Mouse (Mus musculus) liver, embryonic 11.5 days (tissue): ENCODE measurements around the gene Lrrc71. TPM values are rescaled to one million over a fixed set of nuclear protein-coding genes. Genes with fewer than 3 reads are reported as not detected.

Experiments
- ATAC-seq: fragments of 200-750 bp; cut with Nextera tagmentation; replicated peaks from 2 replicates; pipeline ENCODE4 v1.8.0; 2017; ENCODE audit warnings: moderate number of reproducible peaks, mild to moderate bottlenecking, moderate TSS enrichment, moderate library complexity; ENCODE audit not compliant: low FRiP score
- DNase-seq: peaks from one replicate; pipeline ENCODE4 v3.0.0-alpha.2; 2017; ENCODE audit warnings: low spot score
- H3K27ac ChIP-seq: fragments of 300-500 bp; sonication (generic); 2 replicates; pipeline ENCODE4 v1.5.1; 2014; ENCODE audit warnings: mild to moderate bottlenecking, low read depth, low read length, control low read depth
- H3K27me3 ChIP-seq: fragments of 300-500 bp; sonication (generic); replicated peaks from 2 replicates; pipeline ENCODE4 v1.6.1; 2014; ENCODE audit warnings: low read length, mixed read lengths; ENCODE audit not compliant: control insufficient read depth, insufficient read depth
- H3K36me3 ChIP-seq: fragments of 300-500 bp; sonication (generic); 2 replicates; pipeline ENCODE4 v1.6.1; 2014; ENCODE audit warnings: mild to moderate bottlenecking, low read length, moderate library complexity, mixed read lengths; ENCODE audit not compliant: control insufficient read depth, insufficient read depth
- H3K4me1 ChIP-seq: fragments of 300-500 bp; sonication (generic); replicated peaks from 2 replicates; pipeline ENCODE4 v1.6.1; 2014; ENCODE audit warnings: low read length, mixed read lengths; ENCODE audit not compliant: control insufficient read depth, insufficient read depth
- H3K4me2 ChIP-seq: fragments of 300-500 bp; sonication (generic); 2 replicates; pipeline ENCODE4 v1.6.1; 2014; ENCODE audit warnings: mild to moderate bottlenecking, control low read depth, moderate library complexity
- H3K4me3 ChIP-seq: fragments of 300-500 bp; sonication (generic); 2 replicates; pipeline ENCODE4 v1.5.1; 2014; ENCODE audit warnings: low read depth, low read length, control low read depth
- H3K9ac ChIP-seq: fragments of 300-500 bp; sonication (generic); 2 replicates; pipeline ENCODE4 v1.6.1; 2014; ENCODE audit warnings: low read depth, low read length, control low read depth
- H3K9me3 ChIP-seq: fragments of 300-500 bp; sonication (generic); 2 replicates; pipeline ENCODE4 v1.6.1; 2016; ENCODE audit warnings: low read length, inconsistent platforms, mixed read lengths; ENCODE audit not compliant: control insufficient read depth
- WGBS: fragments of 180-500 bp; shearing (Covaris S2); extraction: QIAGEN DNeasy Blood & Tissue Kit; methylation state at CpG from one replicate; pipeline ENCODE4 v1.1.7; 2014; 5-methylcytosine and 5-hydroxymethylcytosine counted together
- polyA plus RNA-seq: library from polyadenylated mRNA; unstranded; fragments of >200 nt; fragmentation: Nextera tagmentation; extraction: Ambion mirVana; gene quantifications from 2 replicates; pipeline ENCODE4 v1.2.1, GENCODE M21; 2014

The Lrrc71 gene
- polyA plus RNA-seq, 1 experiment from 2014 or later: 0.23 TPM

DNA sequence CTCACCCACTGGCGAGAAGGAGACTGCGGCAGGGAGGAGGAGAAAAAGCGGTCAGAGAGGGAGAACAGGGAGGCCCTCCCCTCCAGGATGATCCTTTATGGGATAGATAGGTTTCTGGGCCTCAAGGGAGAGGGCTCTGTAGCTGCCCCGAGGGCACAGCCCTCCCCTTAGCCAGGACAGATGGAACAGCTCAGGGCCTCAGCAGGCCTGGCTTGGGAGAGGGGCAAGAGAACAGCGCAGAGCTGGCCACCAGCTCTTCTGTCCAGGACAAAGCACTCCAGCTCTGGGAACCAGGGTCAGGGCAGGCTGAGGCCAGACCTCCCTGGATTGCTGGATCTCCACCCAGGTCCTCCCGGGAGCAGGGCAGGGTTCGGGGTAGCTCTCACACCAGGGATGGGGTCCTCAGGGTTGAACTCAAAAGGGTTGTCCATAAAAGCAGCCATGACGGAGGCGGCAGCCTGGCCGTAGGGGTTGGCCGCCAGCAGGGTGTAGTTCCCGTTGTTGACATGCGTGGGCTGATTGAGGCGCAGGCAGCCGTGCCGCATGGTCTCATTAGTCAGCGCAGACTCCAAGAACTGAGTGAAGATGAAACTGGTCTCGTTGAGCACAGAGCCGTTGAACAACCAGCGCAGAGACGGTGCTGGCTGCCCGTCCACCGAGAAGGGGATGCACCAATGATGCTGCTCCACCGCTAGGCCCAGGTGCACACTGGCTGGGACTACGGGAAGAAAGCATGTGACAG, 35.0 kb upstream of the Lrrc71 start:
- no peaks in the 10 kb centered on the region for H3K36me3 ChIP-seq
- H3K4me2 ChIP-seq: no peak overlapping the region
- no peaks in the 10 kb centered on the region for H3K4me1 ChIP-seq
- no peak overlapping the region for H3K27ac ChIP-seq
- no peak overlapping the region for H3K9ac ChIP-seq
- peaks cover 15% of the 10 kb centered on the region for H3K27me3 ChIP-seq
- no peak for ATAC-seq
- no peak for DNase-seq
- WGBS: 82% methylated on average over 25 of the region's 25 CpGs
- H3K4me3 ChIP-seq: no peak overlapping the region
- H3K9me3 ChIP-seq: no peaks in the 10 kb centered on the region

DNA sequence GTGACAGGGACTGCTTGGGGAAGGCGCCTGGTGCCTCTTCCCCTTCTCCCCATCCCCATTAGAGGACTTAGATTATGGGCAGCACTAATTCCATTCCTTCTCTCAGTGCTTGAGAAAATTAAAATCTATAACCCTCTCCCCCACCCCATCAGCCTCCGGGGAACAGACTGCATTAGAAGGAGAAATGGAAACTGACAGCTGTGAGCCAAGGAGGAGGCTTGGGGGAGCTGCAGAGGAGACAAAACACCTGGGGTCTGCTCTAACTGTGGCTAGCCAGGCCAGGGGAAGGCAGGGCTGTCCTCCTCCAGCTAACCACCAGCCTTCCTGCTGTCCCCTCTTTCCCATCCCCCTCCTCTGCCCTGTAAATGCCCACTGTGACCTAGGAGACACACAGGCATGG, 30.7 kb upstream of the Lrrc71 start:
- Histone ChIP-seq H3K9ac (no peak overlapping the region), H3K27ac (no peak overlapping the region), H3K9me3 (no peaks in the 10 kb centered on the region), H3K4me1 (no peaks in the 10 kb centered on the region; the same call in 1 of the 2 replicates), H3K4me2 (no peak overlapping the region), H3K4me3 (no peak overlapping the region), H3K27me3 (peaks cover 37% of the 10 kb centered on the region), H3K36me3 (no peaks in the 10 kb centered on the region)
- ATAC-seq (no peak), DNase-seq (no peak)
- 54% methylated on average over 2 of the region's 2 CpGs for WGBS

DNA sequence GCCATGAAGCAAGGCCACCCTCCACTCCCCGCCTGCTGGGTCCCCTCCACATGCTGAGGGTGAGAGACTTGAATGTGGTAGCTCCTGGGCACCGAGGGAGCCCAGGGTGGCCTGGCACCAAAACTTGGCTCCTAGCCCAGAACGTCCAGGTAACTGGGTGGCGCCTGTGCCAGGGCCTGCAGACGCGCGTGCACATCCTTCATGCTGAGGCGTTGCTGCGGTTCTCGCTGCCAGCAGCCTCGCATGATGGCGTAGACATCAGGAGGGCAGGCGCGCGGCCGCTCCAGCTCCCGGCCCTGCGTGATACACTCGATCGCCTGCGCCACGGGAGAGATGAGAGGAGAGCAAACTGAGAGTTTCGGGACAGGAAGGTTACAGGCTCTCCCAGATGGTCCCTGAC, 29.9 kb upstream of the Lrrc71 start:
- ATAC-seq (no peak), DNase-seq (no peak)
- Histone ChIP-seq H3K4me3 (no peak overlapping the region), H3K36me3 (no peaks in the 10 kb centered on the region), H3K4me2 (no peak overlapping the region), H3K27me3 (peaks cover 37% of the 10 kb centered on the region), H3K9ac (no peak overlapping the region), H3K4me1 (no peaks in the 10 kb centered on the region; the same call in 1 of the 2 replicates), H3K9me3 (no peaks in the 10 kb centered on the region), H3K27ac (no peak overlapping the region)
- WGBS: 58% methylated on average over 23 of the region's 23 CpGs

DNA sequence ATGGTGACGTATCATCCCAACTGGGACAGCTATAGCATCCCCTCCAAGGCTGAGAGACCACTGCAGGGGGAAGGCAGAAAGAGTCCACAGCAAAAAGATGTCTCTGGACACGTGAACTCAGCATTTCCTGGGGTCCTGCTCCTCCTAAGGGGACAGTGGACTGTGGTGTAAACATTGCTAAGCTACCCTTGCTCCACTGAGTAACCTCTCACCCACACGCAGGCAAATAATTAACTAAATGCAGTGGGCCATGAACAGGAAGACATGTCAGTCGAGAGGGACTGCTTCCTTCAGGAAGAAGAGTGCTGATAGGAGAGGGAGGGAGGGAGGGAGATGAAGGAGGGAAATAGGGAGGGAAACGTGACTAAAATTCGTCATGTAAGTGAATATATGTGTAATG, 22.7 kb upstream of the Lrrc71 start:
- DNase-seq (no peak), ATAC-seq (0 out of 2 replicates have a peak, but pooled peaks have one; percentile 30)
- H3K27ac ChIP-seq: no peak overlapping the region
- H3K9me3 ChIP-seq: no peaks in the 10 kb centered on the region
- H3K27me3 ChIP-seq: peaks cover under 1% of the 10 kb centered on the region; the same call in 1 of the 2 replicates
- H3K4me2 ChIP-seq: no peak overlapping the region
- H3K9ac ChIP-seq: no peak overlapping the region
- H3K36me3 ChIP-seq: no peaks in the 10 kb centered on the region
- WGBS: 28% methylated on average over 6 of the region's 6 CpGs
- H3K4me1 ChIP-seq: peaks cover 9% of the 10 kb centered on the region
- no peak overlapping the region for H3K4me3 ChIP-seq

DNA sequence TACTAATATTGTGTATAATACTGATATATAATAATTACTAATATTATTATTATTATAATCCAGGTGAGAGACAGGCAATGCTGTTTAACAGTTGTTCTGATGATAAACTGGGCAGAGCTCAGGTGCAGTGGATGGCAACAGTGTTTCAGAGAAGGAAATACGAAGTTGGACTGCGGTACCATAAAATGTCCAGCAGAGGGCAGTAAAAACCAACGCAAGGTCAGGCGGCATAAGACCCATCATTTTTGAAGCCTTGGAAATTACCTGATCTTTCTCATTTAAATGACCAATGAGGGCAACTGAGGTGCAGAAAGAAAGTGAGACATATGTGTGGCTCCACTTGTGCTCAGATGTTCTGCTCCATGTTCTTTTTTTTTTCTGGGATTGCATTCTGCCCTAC, 21.9 kb upstream of the Lrrc71 start:
- Histone ChIP-seq H3K4me2 (no peak overlapping the region), H3K9me3 (no peaks in the 10 kb centered on the region), H3K9ac (no peak overlapping the region), H3K27me3 (no peaks in the 10 kb centered on the region; the same call in 1 of the 2 replicates), H3K4me3 (no peak overlapping the region), H3K4me1 (peaks cover 15% of the 10 kb centered on the region), H3K27ac (no peak overlapping the region), H3K36me3 (no peaks in the 10 kb centered on the region)
- 0% methylated on average over 4 of the region's 4 CpGs for WGBS
- DNase-seq (no peak), ATAC-seq (no peak)

DNA sequence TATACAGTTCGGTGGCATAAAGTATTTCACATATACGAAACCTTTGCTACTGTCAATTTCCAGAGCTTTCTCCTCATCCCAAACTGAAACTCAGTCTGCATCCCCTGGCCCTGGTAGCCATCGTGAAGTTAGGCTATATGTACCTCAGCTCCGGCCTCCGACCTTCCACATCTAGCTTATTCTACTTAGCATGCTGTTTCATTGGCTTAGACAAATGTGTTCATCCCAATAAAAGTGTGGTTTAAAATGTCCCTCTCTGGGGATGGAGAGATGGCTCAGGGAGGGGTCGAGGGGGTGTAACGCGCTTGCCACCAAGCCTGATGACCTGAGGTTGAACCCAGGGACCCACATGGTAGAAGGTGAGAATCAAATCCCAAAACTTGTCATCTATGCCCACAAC, 21.1 kb upstream of the Lrrc71 start:
- ATAC-seq (no peak), DNase-seq (no peak)
- Histone ChIP-seq H3K27ac (no peak overlapping the region), H3K9me3 (no peaks in the 10 kb centered on the region), H3K9ac (no peak overlapping the region), H3K4me2 (no peak overlapping the region), H3K4me1 (peaks cover 22% of the 10 kb centered on the region), H3K27me3 (no peaks in the 10 kb centered on the region; the same call in 1 of the 2 replicates), H3K36me3 (no peaks in the 10 kb centered on the region), H3K4me3 (no peak overlapping the region)
- WGBS: 75% methylated on average over 8 of the region's 8 CpGs

DNA sequence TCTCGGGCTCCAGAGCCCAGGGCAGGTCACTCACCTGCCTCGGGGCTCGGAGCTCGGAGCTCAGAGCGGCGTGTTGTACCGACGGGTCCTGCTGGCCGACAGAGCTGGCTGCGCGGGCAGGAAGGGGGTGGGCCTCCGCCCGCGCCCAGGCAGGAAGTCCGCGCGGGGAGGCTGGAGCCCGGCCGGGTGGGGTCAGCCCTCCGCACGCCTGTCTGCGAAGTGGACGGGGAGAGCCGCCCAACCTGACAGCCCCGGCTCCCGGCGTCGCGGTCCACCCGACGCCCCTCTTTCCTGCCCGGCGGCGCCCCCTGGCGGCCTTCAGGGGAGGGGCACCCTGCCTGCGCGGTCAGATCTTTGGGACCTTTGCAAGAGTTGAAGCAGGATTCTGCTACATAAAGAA, 20.4 kb upstream of the Lrrc71 start:
- Histone ChIP-seq H3K9me3 (no peaks in the 10 kb centered on the region), H3K27ac (peak overlapping the region; percentile 67; the same call in 1 of the 2 replicates), H3K4me3 (peak overlapping the region; percentile 51), H3K27me3 (no peaks in the 10 kb centered on the region; the same call in none of the 2 replicates), H3K4me2 (peak overlapping the region; percentile 67), H3K4me1 (peaks cover 28% of the 10 kb centered on the region), H3K9ac (peak overlapping the region; percentile 50), H3K36me3 (no peaks in the 10 kb centered on the region)
- 1% methylated on average over 36 of the region's 37 CpGs for WGBS
- DNase-seq (peak; percentile 85), ATAC-seq (peak; percentile 38; the same call in 1 of the 2 replicates)

DNA sequence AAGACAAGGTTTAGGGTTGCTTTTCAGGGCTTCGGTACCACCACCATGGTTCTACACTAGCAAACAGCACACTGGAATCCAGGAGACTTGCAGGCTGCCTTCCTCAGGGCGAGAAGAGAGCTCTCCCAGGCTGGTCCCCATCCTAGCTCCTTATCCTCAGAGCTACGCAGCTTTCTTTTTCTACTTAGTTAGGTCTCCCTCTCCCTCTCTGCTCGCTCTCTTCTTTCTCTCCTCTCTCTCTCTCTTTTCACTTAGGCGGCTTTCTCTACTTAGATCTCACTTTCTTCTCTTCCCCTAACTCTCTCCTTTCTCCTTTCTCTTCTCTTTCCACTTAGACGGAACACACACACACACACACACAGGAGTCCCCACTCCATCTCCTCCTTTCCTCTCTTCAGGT, 20.0 kb upstream of the Lrrc71 start:
- Histone ChIP-seq H3K27me3 (no peaks in the 10 kb centered on the region; the same call in none of the 2 replicates), H3K4me2 (peak overlapping the region; percentile 67), H3K4me1 (peaks cover 32% of the 10 kb centered on the region), H3K9ac (peak overlapping the region; percentile 50; the same call in 1 of the 2 replicates), H3K36me3 (no peaks in the 10 kb centered on the region), H3K27ac (peak overlapping the region; percentile 67; the same call in 1 of the 2 replicates), H3K9me3 (no peaks in the 10 kb centered on the region), H3K4me3 (peak overlapping the region; percentile 51)
- WGBS: 35% methylated on average over 6 of the region's 6 CpGs
- ATAC-seq (no peak), DNase-seq (no peak)

DNA sequence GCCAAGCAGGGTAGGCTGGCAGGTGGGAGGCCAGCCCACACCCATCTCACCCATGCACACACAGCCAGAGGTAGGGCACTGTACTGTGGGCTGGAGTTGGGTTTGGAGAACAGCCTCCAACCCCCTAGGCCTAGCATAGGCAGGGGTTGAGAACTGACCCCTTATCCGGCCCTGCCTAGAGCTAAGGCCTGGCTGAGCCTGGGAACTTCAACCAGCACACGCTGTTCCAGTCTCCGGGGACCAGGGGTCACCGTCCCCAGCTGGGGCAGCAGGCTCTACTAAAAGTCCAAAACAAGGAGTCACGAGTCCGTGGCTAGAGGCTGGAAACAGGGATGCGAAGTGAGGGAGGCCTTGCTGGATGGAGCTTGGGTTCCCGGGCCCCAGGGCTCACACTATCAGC, 19.3 kb upstream of the Lrrc71 start:
- H3K27ac ChIP-seq: peak overlapping the region; percentile 44; the same call in 1 of the 2 replicates
- no peaks in the 10 kb centered on the region for H3K9me3 ChIP-seq
- peak overlapping the region; percentile 44; the same call in 1 of the 2 replicates for H3K9ac ChIP-seq
- H3K27me3 ChIP-seq: no peaks in the 10 kb centered on the region; the same call in none of the 2 replicates
- peak overlapping the region; percentile 51 for H3K4me3 ChIP-seq
- no peaks in the 10 kb centered on the region for H3K36me3 ChIP-seq
- peaks cover 37% of the 10 kb centered on the region for H3K4me1 ChIP-seq
- DNase-seq (no peak), ATAC-seq (no peak)
- peak overlapping the region; percentile 67 for H3K4me2 ChIP-seq
- WGBS: 60% methylated on average over 8 of the region's 8 CpGs
